Mouse (Mus musculus): ENCODE measurements at regions not wholly inside any gene's neighbourhood (a gene's known extent, or its start where the extent isn't known, plus 50 kb on each side); places are given as distances from the start of the nearest gene placed in this dataset.

GRCm38 (mm10) chr5:37904683-37905352, 80.4 kb upstream of the Msx1 start:
- DNase-seq (ENCODE audit: low spot score), result no peak
- H3K4me2 ChIP-seq (ENCODE audit: low read depth), result no peak overlapping the region
- no peaks in the 10 kb centered on the region for H3K36me3 ChIP-seq (ENCODE audit: control insufficient read depth, insufficient read depth, low read length)
- H3K27me3 ChIP-seq (ENCODE audit: control insufficient read depth, insufficient read depth, low read length), result peaks cover 17% of the 10 kb centered on the region
- H3K9ac ChIP-seq (ENCODE audit: low read length), result no peak overlapping the region
- WGBS, result 49% methylated on average over 5 of the region's 5 CpGs
- H3K4me3 ChIP-seq (ENCODE audit: low read depth, low read length), result no peak overlapping the region
- H3K27ac ChIP-seq (ENCODE audit: low read depth, low read length), result no peak overlapping the region
- no peak for ATAC-seq (ENCODE audit: insufficient read depth, low FRiP score, low TSS enrichment)
- 0 out of 2 replicates have a peak, but pooled peaks cover 2% of the 10 kb centered on the region for H3K9me3 ChIP-seq (ENCODE audit: control insufficient read depth, low read length)
- peaks cover 8% of the 10 kb centered on the region for H3K4me1 ChIP-seq (ENCODE audit: control insufficient read depth, insufficient read depth, low read length)

GRCm38 (mm10) chr5:37903861-37904260, 79.5 kb upstream of the Msx1 start:
- H3K9me3 ChIP-seq (ENCODE audit: control insufficient read depth, low read length), result no peaks in the 10 kb centered on the region
- H3K4me2 ChIP-seq (ENCODE audit: low read depth), result no peak overlapping the region
- H3K4me3 ChIP-seq (ENCODE audit: low read depth, low read length), result no peak overlapping the region
- peaks cover 17% of the 10 kb centered on the region for H3K27me3 ChIP-seq (ENCODE audit: control insufficient read depth, insufficient read depth, low read length)
- H3K4me1 ChIP-seq (ENCODE audit: control insufficient read depth, insufficient read depth, low read length), result peaks cover 8% of the 10 kb centered on the region
- no peak for ATAC-seq (ENCODE audit: insufficient read depth, low FRiP score, low TSS enrichment)
- H3K9ac ChIP-seq (ENCODE audit: low read length), result no peak overlapping the region
- no peak for DNase-seq (ENCODE audit: low spot score)
- no peak overlapping the region for H3K27ac ChIP-seq (ENCODE audit: low read depth, low read length)
- 77% methylated on average over 3 of the region's 3 CpGs for WGBS
- H3K36me3 ChIP-seq (ENCODE audit: control insufficient read depth, insufficient read depth, low read length), result no peaks in the 10 kb centered on the region

DNA sequence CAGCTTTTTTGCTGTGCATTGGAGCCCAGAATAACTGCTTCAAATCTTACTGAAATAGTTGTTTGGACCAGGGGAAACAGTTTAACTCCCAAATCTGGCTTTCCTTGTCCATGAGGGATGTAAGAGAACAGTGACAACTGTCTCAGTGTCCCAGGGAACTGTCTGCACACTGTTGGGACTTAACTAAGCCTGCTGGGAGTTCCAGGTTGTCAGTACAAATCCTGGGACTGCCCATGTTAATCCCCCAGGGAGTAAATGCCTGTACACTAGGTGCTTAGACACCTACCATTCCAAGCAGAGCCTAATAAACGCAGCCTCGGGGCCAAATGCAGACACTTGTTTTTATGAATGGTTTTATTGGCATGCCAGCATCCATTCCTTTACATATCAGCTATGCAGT, 78.4 kb upstream of the Msx1 start:
- DNase-seq (ENCODE audit: low spot score) (no peak), ATAC-seq (ENCODE audit: insufficient read depth, low FRiP score, low TSS enrichment) (no peak)
- no peak overlapping the region for H3K4me3 ChIP-seq (ENCODE audit: low read depth, low read length)
- H3K9me3 ChIP-seq (ENCODE audit: control insufficient read depth, low read length), result no peaks in the 10 kb centered on the region
- no peak overlapping the region for H3K9ac ChIP-seq (ENCODE audit: low read length)
- 37% methylated on average over 2 of the region's 2 CpGs for WGBS
- peaks cover 9% of the 10 kb centered on the region for H3K4me1 ChIP-seq (ENCODE audit: control insufficient read depth, insufficient read depth, low read length)
- H3K27ac ChIP-seq (ENCODE audit: low read depth, low read length), result no peak overlapping the region
- H3K4me2 ChIP-seq (ENCODE audit: low read depth), result no peak overlapping the region
- no peaks in the 10 kb centered on the region for H3K36me3 ChIP-seq (ENCODE audit: control insufficient read depth, insufficient read depth, low read length)
- peaks cover 17% of the 10 kb centered on the region for H3K27me3 ChIP-seq (ENCODE audit: control insufficient read depth, insufficient read depth, low read length)

GRCm38 (mm10) chr5:37901861-37902291, 77.5 kb upstream of the Msx1 start:
- Histone ChIP-seq H3K27ac (ENCODE audit: low read depth, low read length) (no peak overlapping the region), H3K27me3 (ENCODE audit: control insufficient read depth, insufficient read depth, low read length) (peaks cover 19% of the 10 kb centered on the region), H3K4me3 (ENCODE audit: low read depth, low read length) (no peak overlapping the region), H3K4me2 (ENCODE audit: low read depth) (peak overlapping the region; percentile 27), H3K9ac (ENCODE audit: low read length) (no peak overlapping the region), H3K4me1 (ENCODE audit: control insufficient read depth, insufficient read depth, low read length) (peaks cover 11% of the 10 kb centered on the region), H3K9me3 (ENCODE audit: control insufficient read depth, low read length) (no peaks in the 10 kb centered on the region), H3K36me3 (ENCODE audit: control insufficient read depth, insufficient read depth, low read length) (no peaks in the 10 kb centered on the region)
- no peak for DNase-seq (ENCODE audit: low spot score)
- no peak for ATAC-seq (ENCODE audit: insufficient read depth, low FRiP score, low TSS enrichment)
- WGBS, result under 1% methylated on average over 16 of the region's 16 CpGs

DNA sequence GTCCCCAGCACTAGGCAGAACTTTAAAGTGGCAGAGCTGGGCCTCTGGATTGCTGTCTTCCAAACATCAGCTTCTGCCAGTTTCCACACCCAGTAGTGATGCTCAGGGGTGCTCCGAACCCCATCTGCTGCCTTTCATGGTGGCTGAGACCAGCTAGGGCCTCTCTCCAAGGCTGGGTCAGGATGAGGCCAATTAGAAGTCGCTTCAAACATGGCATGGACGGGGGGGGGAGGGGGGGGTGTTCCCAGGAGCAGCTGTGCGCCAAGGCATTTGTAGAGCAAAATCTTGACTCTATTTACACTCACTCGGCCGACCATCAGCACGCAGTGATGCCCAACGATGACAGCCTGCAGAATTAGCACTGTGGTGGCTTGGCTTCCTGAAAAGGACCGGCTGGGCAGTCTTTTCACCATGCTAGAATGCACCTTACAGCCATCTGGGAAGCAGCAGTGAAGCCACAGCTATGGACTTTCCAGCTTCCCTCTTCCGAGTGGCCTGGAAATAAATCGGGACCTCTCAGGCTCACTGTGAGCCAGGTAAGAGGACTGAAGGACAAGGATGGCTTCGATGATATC, 73.7 kb upstream of the Msx1 start:
- DNase-seq (ENCODE audit: low spot score) (no peak), ATAC-seq (ENCODE audit: insufficient read depth, low FRiP score, low TSS enrichment) (no peak)
- WGBS, result 43% methylated on average over 12 of the region's 12 CpGs
- Histone ChIP-seq H3K4me3 (ENCODE audit: low read depth, low read length) (no peak overlapping the region), H3K27ac (ENCODE audit: low read depth, low read length) (no peak overlapping the region), H3K9me3 (ENCODE audit: control insufficient read depth, low read length) (no peaks in the 10 kb centered on the region), H3K27me3 (ENCODE audit: control insufficient read depth, insufficient read depth, low read length) (peaks cover 31% of the 10 kb centered on the region), H3K4me2 (ENCODE audit: low read depth) (no peak overlapping the region), H3K36me3 (ENCODE audit: control insufficient read depth, insufficient read depth, low read length) (no peaks in the 10 kb centered on the region), H3K9ac (ENCODE audit: low read length) (no peak overlapping the region), H3K4me1 (ENCODE audit: control insufficient read depth, insufficient read depth, low read length) (peaks cover 32% of the 10 kb centered on the region)

GRCm38 (mm10) chr5:37897501-37897900, 73.1 kb upstream of the Msx1 start:
- Histone ChIP-seq H3K9ac (ENCODE audit: low read length) (no peak overlapping the region), H3K4me3 (ENCODE audit: low read depth, low read length) (no peak overlapping the region), H3K4me1 (ENCODE audit: control insufficient read depth, insufficient read depth, low read length) (peaks cover 35% of the 10 kb centered on the region), H3K4me2 (ENCODE audit: low read depth) (no peak overlapping the region), H3K27me3 (ENCODE audit: control insufficient read depth, insufficient read depth, low read length) (peaks cover 29% of the 10 kb centered on the region), H3K27ac (ENCODE audit: low read depth, low read length) (no peak overlapping the region), H3K9me3 (ENCODE audit: control insufficient read depth, low read length) (no peaks in the 10 kb centered on the region), H3K36me3 (ENCODE audit: control insufficient read depth, insufficient read depth, low read length) (no peaks in the 10 kb centered on the region)
- 51% methylated on average over 6 of the region's 6 CpGs for WGBS
- ATAC-seq (ENCODE audit: insufficient read depth, low FRiP score, low TSS enrichment) (no peak), DNase-seq (ENCODE audit: low spot score) (no peak)

DNA sequence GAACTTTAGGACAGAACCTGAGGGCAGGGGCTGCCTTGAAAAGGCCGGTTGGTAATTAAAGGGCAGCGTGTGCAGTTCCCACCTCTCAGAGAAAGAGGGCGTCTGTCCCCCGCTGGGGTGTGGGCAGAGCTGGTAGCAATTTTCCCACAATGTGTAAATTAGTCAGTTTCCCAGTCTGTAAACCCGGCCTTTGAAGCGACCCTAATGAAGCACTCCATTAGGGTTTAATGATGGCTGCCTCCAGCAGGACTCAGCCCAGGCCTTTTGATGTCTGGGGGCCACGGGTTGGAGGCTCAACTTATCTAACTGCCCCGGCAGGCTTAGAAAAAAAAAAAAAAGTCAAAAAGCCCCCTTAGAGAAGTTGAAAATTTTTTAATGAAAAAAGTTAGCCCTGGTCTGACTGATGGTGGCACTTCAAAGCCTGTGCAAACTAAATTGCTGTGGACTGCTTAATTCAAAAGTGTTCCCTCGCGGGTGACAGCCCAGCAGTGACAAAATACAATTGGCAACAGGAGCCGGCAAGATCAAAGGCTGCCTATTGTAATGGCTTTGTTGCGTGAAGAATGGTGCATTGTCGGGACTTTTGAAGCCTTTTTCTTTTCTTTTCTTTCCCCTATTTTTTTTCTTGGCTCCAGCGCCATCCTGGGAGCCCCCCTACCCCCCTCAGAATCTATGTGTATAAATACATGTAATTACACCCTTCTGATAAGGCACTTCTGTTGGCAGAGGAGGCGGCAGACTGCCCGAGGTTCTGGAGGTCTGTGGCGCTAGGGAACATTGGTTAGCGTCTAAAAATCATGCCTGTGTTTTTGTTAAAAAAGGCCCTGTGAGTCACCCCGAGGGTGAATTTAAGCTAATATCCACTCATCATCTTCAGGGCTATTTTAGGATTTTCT, 71.3 kb upstream of the Msx1 start:
- ATAC-seq (ENCODE audit: insufficient read depth, low FRiP score, low TSS enrichment) (peak; percentile 68; the same call in 1 of the 2 replicates), DNase-seq (ENCODE audit: low spot score) (peak; percentile 79)
- Histone ChIP-seq H3K9me3 (ENCODE audit: control insufficient read depth, low read length) (no peaks in the 10 kb centered on the region), H3K36me3 (ENCODE audit: control insufficient read depth, insufficient read depth, low read length) (no peaks in the 10 kb centered on the region), H3K9ac (ENCODE audit: low read length) (no peak overlapping the region), H3K4me2 (ENCODE audit: low read depth) (no peak overlapping the region), H3K4me1 (ENCODE audit: control insufficient read depth, insufficient read depth, low read length) (peaks cover 26% of the 10 kb centered on the region), H3K27ac (ENCODE audit: low read depth, low read length) (no peak overlapping the region), H3K4me3 (ENCODE audit: low read depth, low read length) (no peak overlapping the region), H3K27me3 (ENCODE audit: control insufficient read depth, insufficient read depth, low read length) (peaks cover 28% of the 10 kb centered on the region)
- WGBS, result 1% methylated on average over 19 of the region's 19 CpGs

DNA sequence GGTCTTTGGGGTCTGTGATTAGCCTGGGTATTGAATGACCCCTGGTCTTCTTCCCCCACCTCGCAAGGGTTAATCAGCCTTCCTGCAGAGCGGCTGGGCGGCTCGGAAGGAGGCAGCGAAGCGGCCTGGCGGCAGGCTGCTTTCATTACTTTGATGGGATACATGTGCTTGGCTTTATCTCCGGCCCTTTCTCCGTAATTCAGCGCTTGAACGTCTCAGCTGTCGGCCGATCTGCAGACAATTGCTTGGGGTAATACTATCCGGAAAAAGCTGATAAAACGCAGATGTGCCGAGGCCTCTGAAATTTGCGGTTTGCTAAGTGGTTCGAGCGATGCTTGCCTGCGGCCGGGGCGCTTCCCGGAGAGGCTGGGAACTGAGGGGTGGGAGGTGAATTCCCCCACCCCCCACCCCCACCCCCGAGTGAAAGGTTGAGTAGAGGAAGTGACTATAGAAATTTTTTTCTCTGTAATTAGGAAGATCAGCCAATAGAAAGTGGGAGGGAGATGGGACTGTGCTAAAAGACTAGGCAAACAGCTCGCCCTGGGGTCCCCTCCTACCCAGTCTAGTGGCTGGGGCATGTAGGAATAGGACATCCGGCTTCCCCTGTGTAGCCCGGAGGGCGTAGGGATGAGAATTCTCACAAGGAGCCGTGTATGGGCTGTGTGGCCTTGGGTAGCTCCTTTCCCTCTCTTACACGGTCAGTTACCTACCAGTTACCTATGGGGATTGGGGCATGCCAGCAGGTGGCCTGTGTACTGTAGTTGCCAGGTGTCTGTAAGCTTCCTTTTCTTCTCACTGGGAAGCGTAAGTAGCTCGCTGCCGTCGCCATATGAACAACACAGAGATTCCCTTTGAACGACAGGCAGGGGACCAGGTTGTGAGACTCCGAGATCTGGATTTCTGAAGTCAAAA, 69.5 kb upstream of the Msx1 start:
- no peaks in the 10 kb centered on the region for H3K9me3 ChIP-seq (ENCODE audit: control insufficient read depth, low read length)
- 2% methylated on average over 36 of the region's 36 CpGs for WGBS
- peaks cover 24% of the 10 kb centered on the region for H3K27me3 ChIP-seq (ENCODE audit: control insufficient read depth, insufficient read depth, low read length)
- H3K9ac ChIP-seq (ENCODE audit: low read length), result peak overlapping the region; percentile 26
- H3K4me3 ChIP-seq (ENCODE audit: low read depth, low read length), result peak overlapping the region; percentile 25
- ATAC-seq (ENCODE audit: insufficient read depth, low FRiP score, low TSS enrichment), result 0 out of 2 replicates have a peak, but pooled peaks have one; percentile 16
- no peaks in the 10 kb centered on the region for H3K36me3 ChIP-seq (ENCODE audit: control insufficient read depth, insufficient read depth, low read length)
- peak; percentile 64 for DNase-seq (ENCODE audit: low spot score)
- H3K27ac ChIP-seq (ENCODE audit: low read depth, low read length), result 0 out of 2 replicates have a peak overlapping the region, but pooled peaks have one; percentile 14
- H3K4me1 ChIP-seq (ENCODE audit: control insufficient read depth, insufficient read depth, low read length), result peaks cover 26% of the 10 kb centered on the region
- peak overlapping the region; percentile 56 for H3K4me2 ChIP-seq (ENCODE audit: low read depth)

Measured in neural tube, embryonic 11.5 days (tissue).